Mouse (Mus musculus) CH12.LX (cell line): Measurements from ENCODE around the gene Gm9803. TPM values are rescaled to one million over a fixed set of nuclear protein-coding genes. Genes with fewer than 3 reads are reported as not detected.

Experiments used
- DNase-seq: peaks from one replicate; pipeline ENCODE4 v3.0.0-alpha.2; 2013; ENCODE audit errors: extremely low read depth
- H3K27ac ChIP-seq: 2 replicates; pipeline ENCODE4 v1.5.1; 2012; ENCODE audit warnings: low read depth, mild to moderate bottlenecking, control low read depth, moderate library complexity; ENCODE audit not compliant: insufficient read depth
- H3K27me3 ChIP-seq: replicated peaks from 2 replicates; pipeline ENCODE3; 2012; ENCODE audit warnings: inconsistent platforms
- H3K36me3 ChIP-seq, 2 experiments: replicated peaks in 1 of 2; 2 replicates each; pipeline versions ENCODE3 to v1.6.1; 2012; ENCODE audit warnings: inconsistent platforms in 1 of 2, low read length in 1 of 2, mild to moderate bottlenecking in 1 of 2, mixed read lengths in 1 of 2, moderate library complexity in 1 of 2; ENCODE audit not compliant: control insufficient read depth in 1 of 2, insufficient read depth in 1 of 2
- H3K4me1 ChIP-seq, 2 experiments: 2 replicates each; pipeline ENCODE4 v1.6.1; 2012; ENCODE audit warnings: inconsistent platforms in 1 of 2, moderate library complexity in 1 of 2; ENCODE audit not compliant: insufficient read depth in 2 of 2, control insufficient read depth in 1 of 2
- H3K4me2 ChIP-seq: 2 replicates; pipeline ENCODE4 v1.6.1; 2012; ENCODE audit warnings: low read depth, mild to moderate bottlenecking, control low read depth; ENCODE audit not compliant: poor library complexity, insufficient read depth, severe bottlenecking
- H3K4me3 ChIP-seq, 3 experiments: fragments of 150-350 bp in 1 of 3; sonication (generic) in 1 of 3; replicated peaks in 1 of 3; 2 replicates each; pipeline versions ENCODE3 to v1.5.1; 2011 to 2012; ENCODE audit warnings: low read depth in 2 of 3, low read length in 2 of 3, mild to moderate bottlenecking in 2 of 3, moderate library complexity in 2 of 3, control low read depth in 1 of 3, improper control_type of control experiment in 1 of 3, inconsistent platforms in 1 of 3, mixed read lengths in 1 of 3; ENCODE audit not compliant: poor library complexity in 1 of 3
- H3K79me2 ChIP-seq: replicated peaks from 2 replicates; pipeline ENCODE4 v1.6.1; 2012; ENCODE audit warnings: mild to moderate bottlenecking, moderate library complexity; ENCODE audit not compliant: control insufficient read depth, poor library complexity, insufficient read depth, severe bottlenecking; ENCODE audit errors: extremely low read depth
- H3K9ac ChIP-seq: 2 replicates; pipeline ENCODE4 v1.6.1; 2012; ENCODE audit warnings: low read depth, mild to moderate bottlenecking, control low read depth, moderate library complexity; ENCODE audit not compliant: insufficient read depth
- H3K9me3 ChIP-seq: replicated peaks from 2 replicates; pipeline ENCODE3; 2012; ENCODE audit warnings: low read length, inconsistent platforms, mixed read lengths
- BHLHE40 ChIP-seq: IDR thresholded peaks from 2 replicates; pipeline ENCODE4 v1.6.1; 2011; ENCODE audit warnings: mild to moderate bottlenecking, low read depth, low read length, improper control_type of control experiment
- CTCF ChIP-seq, 2 experiments: IDR thresholded peaks in 1 of 2; conservative IDR thresholded peaks in 1 of 2; 2 replicates each; pipeline ENCODE4 v1.5.1; 2011 to 2012; ENCODE audit warnings: low read depth in 2 of 2, low read length in 2 of 2, improper control_type of control experiment in 1 of 2, inconsistent platforms in 1 of 2, mild to moderate bottlenecking in 1 of 2, moderate library complexity in 1 of 2
- EP300 ChIP-seq: IDR thresholded peaks from 2 replicates; pipeline ENCODE4 v1.6.1; 2011; ENCODE audit warnings: low read length, improper control_type of control experiment
- HCFC1 ChIP-seq: IDR thresholded peaks from 2 replicates; pipeline ENCODE4 v1.6.1; 2012; ENCODE audit warnings: low read depth, mild to moderate bottlenecking, inconsistent platforms, low read length, improper control_type of control experiment
- JUN ChIP-seq: IDR thresholded peaks from 2 replicates; pipeline ENCODE4 v1.6.1; 2011; ENCODE audit warnings: low read depth, mild to moderate bottlenecking, low read length, improper control_type of control experiment, moderate library complexity; ENCODE audit not compliant: insufficient read depth
- MAFK ChIP-seq: IDR thresholded peaks from 2 replicates; pipeline ENCODE4 v1.6.1; 2011; ENCODE audit warnings: low read length, improper control_type of control experiment; ENCODE audit not compliant: insufficient replicate concordance
- MXI1 ChIP-seq: IDR thresholded peaks from 2 replicates; pipeline ENCODE4 v1.6.1; 2011; ENCODE audit warnings: mild to moderate bottlenecking, low read depth, low read length, improper control_type of control experiment
- MYC ChIP-seq: IDR thresholded peaks from 2 replicates; pipeline ENCODE4 v1.6.1; 2011; ENCODE audit warnings: low read depth, mild to moderate bottlenecking, improper control_type of control experiment, low read length
- NRF1 ChIP-seq: IDR thresholded peaks from 2 replicates; pipeline ENCODE4 v1.6.1; 2014; ENCODE audit warnings: low read depth, mild to moderate bottlenecking, inconsistent platforms, low read length, improper control_type of control experiment, moderate library complexity
- POLR2AphosphoS2 ChIP-seq: IDR thresholded peaks from 2 replicates; pipeline ENCODE4 v1.6.1; 2011; ENCODE audit warnings: low read depth, low read length, improper control_type of control experiment
- RAD21 ChIP-seq: IDR thresholded peaks from 2 replicates; pipeline ENCODE4 v1.6.1; 2011; ENCODE audit warnings: low read depth, mild to moderate bottlenecking, low read length, improper control_type of control experiment, moderate library complexity
- SMC3 ChIP-seq: IDR thresholded peaks from 2 replicates; pipeline ENCODE4 v1.6.1; 2011; ENCODE audit warnings: low read depth, low read length, improper control_type of control experiment
- TBP ChIP-seq: conservative IDR thresholded peaks from 2 replicates; pipeline ENCODE4 v1.6.1; 2011; ENCODE audit warnings: low read depth, low read length, improper control_type of control experiment
- USF1 ChIP-seq: IDR thresholded peaks from 2 replicates; pipeline ENCODE4 v1.6.1; 2014; ENCODE audit warnings: low read depth, mild to moderate bottlenecking, inconsistent platforms, low read length, improper control_type of control experiment
- ZC3H11A ChIP-seq: IDR thresholded peaks from 2 replicates; pipeline ENCODE4 v1.6.1; 2012; ENCODE audit warnings: low read depth, mild to moderate bottlenecking, inconsistent platforms, low read length, improper control_type of control experiment
- dilution Hi-C: fragments of 300-500 bp; cut with MboI; formaldehyde crosslinking; loops from 2 replicates; pipeline ENCODE4 v1.14.3; 2020; ENCODE audit warnings: low sequenced_read_pairs; ENCODE audit not compliant: extremely low pct_unique_long_range_greater_than_20kb, extremely low pct_ligation_motif_present
- in situ Hi-C: fragments of 300-500 bp; cut with MboI; formaldehyde crosslinking; loops from 3 replicates; pipeline ENCODE4 v1.14.3; 2019; ENCODE audit warnings: low sequenced_read_pairs, low pct_ligation_motif_present, low pct_unique_long_range_greater_than_20kb, mixed read lengths
- polyA plus RNA-seq: library from polyadenylated mRNA; unstranded; fragments of >175 nt; gene quantifications from 2 replicates; pipeline ENCODE4 v1.2.1, GENCODE M21; 2012; ENCODE audit warnings: low read depth; ENCODE audit not compliant: insufficient read length
- total RNA-seq, 2 experiments: library from RNA; depleted of rRNA; stranded (reverse); fragments of 300-350 nt in 1 of 2; fragments of >200 nt in 1 of 2; gene quantifications; 2 replicates each; pipeline ENCODE4 v1.2.3; 2012 to 2014

The Gm9803 gene
- total and polyA plus RNA-seq, 3 experiments: 23.2 to 120 (median 99.7) TPM

GRCm38 (mm10) chr10:43550923-43551322, 27.0 kb downstream of the Gm9803 start:
- TF ChIP-seq POLR2AphosphoS2: no peak
- TF ChIP-seq BHLHE40: no peak
- TF ChIP-seq USF1: no peak
- TF ChIP-seq MXI1: no peak
- no peak for TF ChIP-seq CTCF (conservative IDR thresholded peaks at IDR 0.05 in 1 of 2, IDR thresholded peaks at IDR 0.05 in 1 of 2; ENCODE audit: low read depth in 2 of 2, low read length in 2 of 2)
- no peak for TF ChIP-seq EP300
- no peak for TF ChIP-seq HCFC1
- TF ChIP-seq NRF1: no peak
- no peak for TF ChIP-seq RAD21
- no peak for TF ChIP-seq ZC3H11A
- TF ChIP-seq SMC3: no peak
- TF ChIP-seq MAFK: no peak
- no peak for TF ChIP-seq JUN
- dilution Hi-C loops: no loop called here

GRCm38 (mm10) chr10:43551388-43551787, 27.5 kb downstream of the Gm9803 start:
- DNase-seq: no peak
- TF ChIP-seq TBP: no peak
- no peak for TF ChIP-seq HCFC1
- no peak for TF ChIP-seq MXI1
- no peak for TF ChIP-seq MYC
- Histone ChIP-seq H3K9me3 (peaks cover 5% of the 10 kb centered on the region), H3K79me2 (no peaks in the 10 kb centered on the region), H3K4me3 (no peak overlapping the region), H3K27ac (no peak overlapping the region), H3K27me3 (no peaks in the 10 kb centered on the region), H3K4me1 (peaks cover 0 to 9% of the 10 kb centered on the region in 2 experiments; a peak in 2 of 4 replicates), H3K4me2 (no peak overlapping the region), H3K36me3 (no peaks in the 10 kb centered on the region), H3K9ac (no peak overlapping the region)
- in situ Hi-C loops (loop anchor here (25.0 kb wide), 1 partner anchor 636 kb away; no protein-coding TSS in a partner anchor), dilution Hi-C loops (no loop called here)

More at GRCm38 (mm10) chr10:43550923-43551322, 27.0 kb downstream of the Gm9803 start:
- no peak for DNase-seq
- Histone ChIP-seq H3K9ac (no peak overlapping the region), H3K4me1 (peaks cover 0 to 9% of the 10 kb centered on the region in 2 experiments; a peak in 2 of 4 replicates), H3K4me3 (no peak overlapping the region), H3K79me2 (no peaks in the 10 kb centered on the region), H3K27ac (no peak overlapping the region), H3K4me2 (no peak overlapping the region), H3K27me3 (no peaks in the 10 kb centered on the region), H3K36me3 (no peaks in the 10 kb centered on the region), H3K9me3 (peaks cover 5% of the 10 kb centered on the region)
- in situ Hi-C loops: loop anchor here (25.0 kb wide), 1 partner anchor 636 kb away; no protein-coding TSS in a partner anchor
